In genomic region chr7:38105379-38105778, GRCm38 (mm10) we compare ENCODE assay signal across 12 mouse cellular contexts. TPM values are rescaled to one million over a fixed set of nuclear protein-coding genes. Genes with fewer than 3 reads are reported as not detected.
DNase-seq lines count a peak whose midpoint lies in the region; ATAC-seq and TF ChIP-seq lines count a peak whose summit lies in the region.
"Had no signal": no experiment of that assay in that cellular context is flagged by ENCODE, and none has a peak within 500 bp of the region (broad histone marks: within the 10 kb centered on the region; RNA-seq: fewer than 3 reads in every experiment).

No protein-coding gene starts in this region.

- H3K4me1 ChIP-seq in heart, embryonic 15.5 days (replicated peaks): peaks cover 19% of the 10 kb centered on the region
- H3K4me1 ChIP-seq in stomach, embryonic 14.5 days (ENCODE audit: control insufficient read depth, insufficient read depth, low read length): peaks cover 16% of the 10 kb centered on the region; the same call in 1 of the 2 replicates
- no peaks in the 10 kb centered on the region for H3K4me1 ChIP-seq in stomach, postnatal 0 days (replicated peaks; ENCODE audit: control insufficient read depth, insufficient read depth)
- peaks cover 13% of the 10 kb centered on the region for H3K4me1 ChIP-seq in limb, embryonic 11.5 days (ENCODE audit: control insufficient read depth, insufficient read depth, low read length)
- peaks cover 11% of the 10 kb centered on the region for H3K4me1 ChIP-seq in stomach, embryonic 15.5 days

- no peak overlapping the region for H3K9ac ChIP-seq in heart, embryonic 15.5 days
- H3K9ac ChIP-seq in stomach, embryonic 14.5 days (replicated peaks; ENCODE audit: low read depth, low read length): no peak overlapping the region
- H3K9ac ChIP-seq in stomach, postnatal 0 days (ENCODE audit: low read length): no peak overlapping the region
- no peak overlapping the region for H3K9ac ChIP-seq in limb, embryonic 11.5 days (ENCODE audit: low read length)
- no peak overlapping the region for H3K9ac ChIP-seq in stomach, embryonic 15.5 days

- DNase-seq in heart, postnatal 25 days (ENCODE audit: low spot score): no peak
- no peak for DNase-seq in stomach, postnatal 0 days (ENCODE audit: low spot score)
- DNase-seq in limb, embryonic 11.5 days (ENCODE audit: low spot score): no peak
- no peak for DNase-seq in thymus, postnatal 0 days (ENCODE audit: low spot score)
- no peak for DNase-seq in embryo, embryonic 10.5 days (ENCODE audit: low spot score)
- DNase-seq: adrenal gland, postnatal 14 days; heart, postnatal 14 days had no signal

- intact Hi-C loops in heart, postnatal 25 days (cut with DNase I): no loop called here

- peaks cover 23% of the 10 kb centered on the region for H3K36me3 ChIP-seq in heart, embryonic 15.5 days
- peaks cover 14% of the 10 kb centered on the region for H3K36me3 ChIP-seq in stomach, embryonic 14.5 days (ENCODE audit: control insufficient read depth, insufficient read depth, low read length)
- 0 out of 2 replicates have a peak, but pooled peaks cover 2% of the 10 kb centered on the region for H3K36me3 ChIP-seq in stomach, postnatal 0 days (ENCODE audit: control insufficient read depth, insufficient read depth, low read length)
- peaks cover 9% of the 10 kb centered on the region for H3K36me3 ChIP-seq in limb, embryonic 11.5 days (ENCODE audit: control insufficient read depth, insufficient read depth, low read length)
- H3K36me3 ChIP-seq in stomach, embryonic 15.5 days: peaks cover 10% of the 10 kb centered on the region; the same call in 1 of the 2 replicates

- WGBS in heart, embryonic 15.5 days: 85% methylated on average over 3 of the region's 3 CpGs
- 85% methylated on average over 3 of the region's 3 CpGs for WGBS in stomach, embryonic 14.5 days
- WGBS in stomach, postnatal 0 days: 81% methylated on average over 3 of the region's 3 CpGs
- WGBS in limb, embryonic 11.5 days: 86% methylated on average over 3 of the region's 3 CpGs
- 73% methylated on average over 3 of the region's 3 CpGs for WGBS in stomach, embryonic 15.5 days

- no peak for TF ChIP-seq EP300 in stomach, postnatal 0 days (optimal IDR thresholded peaks at IDR 0.05)

- peak overlapping the region; percentile 95 for H3K4me2 ChIP-seq in heart, embryonic 15.5 days
- peak overlapping the region; percentile 87 for H3K4me2 ChIP-seq in stomach, embryonic 14.5 days (replicated peaks; ENCODE audit: low read depth, low read length)
- no peak overlapping the region for H3K4me2 ChIP-seq in stomach, postnatal 0 days (replicated peaks; ENCODE audit: low read depth)
- H3K4me2 ChIP-seq in limb, embryonic 11.5 days (ENCODE audit: low read depth, severe bottlenecking): peak overlapping the region; percentile 75; the same call in 1 of the 2 replicates
- H3K4me2 ChIP-seq in stomach, embryonic 15.5 days: peak overlapping the region; percentile 93; the same call in 1 of the 2 replicates

- no peaks in the 10 kb centered on the region for H3K27me3 ChIP-seq in heart, embryonic 15.5 days
- no peaks in the 10 kb centered on the region for H3K27me3 ChIP-seq in stomach, embryonic 14.5 days (ENCODE audit: control insufficient read depth, insufficient read depth, low read length)
- no peaks in the 10 kb centered on the region for H3K27me3 ChIP-seq in stomach, postnatal 0 days (ENCODE audit: control insufficient read depth, insufficient read depth, low read length)
- H3K27me3 ChIP-seq in limb, embryonic 11.5 days (ENCODE audit: control insufficient read depth, insufficient read depth, low read length): no peaks in the 10 kb centered on the region
- no peaks in the 10 kb centered on the region for H3K27me3 ChIP-seq in stomach, embryonic 15.5 days (replicated peaks)

- no peaks in the 10 kb centered on the region for H3K9me3 ChIP-seq in heart, embryonic 15.5 days (replicated peaks)
- H3K9me3 ChIP-seq in stomach, embryonic 14.5 days (ENCODE audit: control insufficient read depth, low read depth, low read length): no peaks in the 10 kb centered on the region
- no peaks in the 10 kb centered on the region for H3K9me3 ChIP-seq in stomach, postnatal 0 days (ENCODE audit: control insufficient read depth, low read length)
- H3K9me3 ChIP-seq in limb, embryonic 11.5 days (ENCODE audit: control insufficient read depth, low read length): no peaks in the 10 kb centered on the region
- H3K9me3 ChIP-seq in stomach, embryonic 15.5 days: no peaks in the 10 kb centered on the region

- TF ChIP-seq CTCF in stomach, postnatal 0 days (IDR thresholded peaks at IDR 0.05; ENCODE audit: low read depth): no peak

- H3K4me3 ChIP-seq in heart, embryonic 15.5 days: peak overlapping the region; percentile 75; the same call in 1 of the 2 replicates
- no peak overlapping the region for H3K4me3 ChIP-seq in stomach, embryonic 14.5 days (ENCODE audit: low read depth, low read length)
- no peak overlapping the region for H3K4me3 ChIP-seq in stomach, postnatal 0 days (ENCODE audit: low read depth, low read length)
- no peak overlapping the region for H3K4me3 ChIP-seq in limb, embryonic 11.5 days (ENCODE audit: low read depth, low read length)
- peak overlapping the region; percentile 68; the same call in 1 of the 2 replicates for H3K4me3 ChIP-seq in stomach, embryonic 15.5 days (replicated peaks)

- no peak for ATAC-seq in heart, embryonic 15.5 days (replicated peaks; ENCODE audit: insufficient number of reproducible peaks, insufficient read depth, low FRiP score, low read depth)
- ATAC-seq in stomach, embryonic 14.5 days (ENCODE audit: insufficient number of reproducible peaks, insufficient read depth, low FRiP score, low read depth): no peak
- ATAC-seq in stomach, postnatal 0 days (ENCODE audit: low FRiP score, low TSS enrichment): no peak
- no peak for ATAC-seq in limb, embryonic 11.5 days (ENCODE audit: insufficient number of reproducible peaks, low FRiP score, low TSS enrichment, low read depth)
- ATAC-seq in stomach, embryonic 15.5 days (ENCODE audit: insufficient read depth, low FRiP score, low read depth): no peak
- ATAC-seq: CD4-positive, CD25-positive, alpha-beta regulatory T cell, adult 4 months had no signal

- no peak overlapping the region for H3K27ac ChIP-seq in heart, embryonic 15.5 days
- H3K27ac ChIP-seq in stomach, embryonic 14.5 days (ENCODE audit: low read length): no peak overlapping the region
- H3K27ac ChIP-seq in stomach, postnatal 0 days (replicated peaks): no peak overlapping the region
- no peak overlapping the region for H3K27ac ChIP-seq in limb, embryonic 11.5 days (replicated peaks; ENCODE audit: low read depth, low read length)
- no peak overlapping the region for H3K27ac ChIP-seq in stomach, embryonic 15.5 days
- H3K27ac ChIP-seq: macrophage had no signal

RNA-seq across cellular contexts. Expression of gene Ccne1, which starts 2.0 kb away (rescaled TPM):
- 23.5 and 29.0 TPM in 2 replicates for polyA plus RNA-seq in heart, embryonic 15.5 days (2015; fragmentation: Nextera tagmentation; extraction: Ambion mirVana)
- 1 to 10 TPM; 1.2 to 1.3 TPM for total RNA-seq in heart, postnatal 25 days (2021)
- polyA plus RNA-seq in stomach, embryonic 14.5 days (2014; fragmentation: Nextera tagmentation; extraction: Ambion mirVana): 70.3 and 74.8 TPM in 2 replicates
- 14.2 and 15.3 TPM in 2 replicates for polyA plus RNA-seq in stomach, postnatal 0 days (2015; fragmentation: Nextera tagmentation; extraction: Ambion mirVana)
- polyA plus RNA-seq in limb, embryonic 11.5 days (2014; fragmentation: Nextera tagmentation; extraction: Ambion mirVana): 121 and 131 TPM in 2 replicates
- 57.0 and 58.6 TPM in 2 replicates for polyA plus RNA-seq in stomach, embryonic 15.5 days (2015; fragmentation: Nextera tagmentation; extraction: Ambion mirVana)
- 35.2 and 36.2 TPM in 2 replicates for polyA plus RNA-seq in thymus, postnatal 0 days (2015; fragmentation: Nextera tagmentation; extraction: Ambion mirVana)

Comparison
In these comparisons a context has a peak if more than half of its experiments do, and no peak if none do; other contexts are left out.
1. H3K4me3 ChIP-seq: peak in heart, embryonic 15.5 days (single experiment) and stomach, embryonic 15.5 days (single experiment); none in stomach, embryonic 14.5 days (single experiment), stomach, postnatal 0 days (single experiment) and limb, embryonic 11.5 days (single experiment).